8 mouse cellular contexts compared by ENCODE assay signal in the genomic region with DNA sequence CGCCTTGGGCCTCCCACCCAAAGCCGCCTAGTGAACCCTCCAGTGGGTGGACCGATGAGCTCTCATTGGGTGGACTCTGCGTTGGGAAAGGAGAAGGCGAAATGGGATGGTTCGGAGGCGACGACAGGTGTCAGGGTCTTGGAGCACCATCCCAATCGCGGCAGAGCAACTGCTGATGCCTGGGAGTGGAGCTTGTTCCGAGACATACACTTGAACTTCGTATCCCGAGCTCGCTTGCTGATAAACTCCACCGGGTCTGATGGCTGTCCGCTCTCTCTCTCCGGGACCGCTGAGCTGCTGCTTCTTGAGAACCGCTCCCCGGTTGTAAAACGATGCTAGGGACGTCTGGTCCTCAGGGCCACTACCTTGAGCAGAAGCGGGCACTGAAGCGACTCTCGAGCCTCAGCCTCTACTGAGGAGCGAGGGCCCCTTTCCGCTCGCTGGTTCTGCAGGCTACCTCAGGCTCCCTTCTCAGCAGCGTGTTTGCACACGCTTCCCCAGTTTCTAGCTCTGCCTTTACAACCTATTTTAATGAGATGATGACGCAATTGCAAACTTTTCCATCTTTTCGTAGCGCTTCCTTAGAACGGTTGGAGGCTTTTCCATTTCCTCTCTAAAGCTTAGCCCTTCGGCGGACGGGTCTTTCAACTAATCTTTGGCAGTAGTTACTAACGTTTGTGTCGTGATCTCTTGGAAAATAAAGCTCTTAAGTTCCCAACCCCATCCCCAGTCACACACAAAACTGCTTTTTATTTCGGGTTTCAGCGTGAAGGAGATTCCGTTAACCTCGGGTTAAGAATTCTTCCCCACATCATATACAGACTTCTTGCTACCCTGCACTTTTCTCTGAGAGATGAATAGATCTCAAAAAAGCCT. TPM values are rescaled to one million over a fixed set of nuclear protein-coding genes. Genes with fewer than 3 reads are reported as not detected.
A peak's percentile ranks its signal among the peaks of the same experiment; 100 is the strongest.
DNase-seq lines count a peak whose midpoint lies in the region; ATAC-seq and TF ChIP-seq lines count a peak whose summit lies in the region.

No protein-coding gene starts in this region.

- peak overlapping the region; percentile 70 for H3K9ac ChIP-seq in kidney, embryonic 15.5 days
- H3K9ac ChIP-seq in embryonic facial prominence, embryonic 15.5 days, result peak overlapping the region; percentile 39
- H3K9ac ChIP-seq in lung, embryonic 14.5 days, result peak overlapping the region; percentile 58

- peak overlapping the region; percentile 100 for H3K27ac ChIP-seq in kidney, embryonic 15.5 days
- peak overlapping the region; percentile 98 for H3K27ac ChIP-seq in embryonic facial prominence, embryonic 15.5 days (replicated peaks)
- H3K27ac ChIP-seq in lung, embryonic 14.5 days (ENCODE audit: low read depth), result peak overlapping the region; percentile 97

- TF ChIP-seq CTCF in lung, embryonic 14.5 days (IDR thresholded peaks at IDR 0.05; ENCODE audit: low read depth), result no peak

- H3K36me3 ChIP-seq in kidney, embryonic 15.5 days, result no peaks in the 10 kb centered on the region
- no peaks in the 10 kb centered on the region for H3K36me3 ChIP-seq in embryonic facial prominence, embryonic 15.5 days
- no peaks in the 10 kb centered on the region for H3K36me3 ChIP-seq in lung, embryonic 14.5 days (ENCODE audit: insufficient read depth)

- peaks cover 26% of the 10 kb centered on the region for H3K4me1 ChIP-seq in kidney, embryonic 15.5 days
- peaks cover 26% of the 10 kb centered on the region for H3K4me1 ChIP-seq in embryonic facial prominence, embryonic 15.5 days
- H3K4me1 ChIP-seq in lung, embryonic 14.5 days (ENCODE audit: insufficient read depth), result peaks cover 5% of the 10 kb centered on the region; the same call in 1 of the 2 replicates

- H3K4me2 ChIP-seq in kidney, embryonic 15.5 days, result peak overlapping the region; percentile 91
- peak overlapping the region; percentile 93 for H3K4me2 ChIP-seq in embryonic facial prominence, embryonic 15.5 days (replicated peaks)
- H3K4me2 ChIP-seq in lung, embryonic 14.5 days, result peak overlapping the region; percentile 94

- H3K9me3 ChIP-seq in kidney, embryonic 15.5 days (replicated peaks), result no peaks in the 10 kb centered on the region
- H3K9me3 ChIP-seq in embryonic facial prominence, embryonic 15.5 days (replicated peaks), result no peaks in the 10 kb centered on the region
- no peaks in the 10 kb centered on the region for H3K9me3 ChIP-seq in lung, embryonic 14.5 days (ENCODE audit: low read depth, low read length)

- H3K27me3 ChIP-seq in kidney, embryonic 15.5 days, result no peaks in the 10 kb centered on the region
- no peaks in the 10 kb centered on the region for H3K27me3 ChIP-seq in embryonic facial prominence, embryonic 15.5 days
- no peaks in the 10 kb centered on the region for H3K27me3 ChIP-seq in lung, embryonic 14.5 days (ENCODE audit: insufficient read depth, low read length)

- no peak for DNase-seq in kidney, adult 9 months
- peak; percentile 47 for DNase-seq in MN1 (ENCODE audit: low spot score)
- DNase-seq in lung, embryonic 14.5 days, result peak; percentile 67
- DNase-seq in right cerebral cortex, postnatal 14 days, result peak; percentile 34
- no peak for DNase-seq in c-Kit-positive CD71-positive TER-119-positive erythroid progenitor cells, embryonic 14.5 days (ENCODE audit: low spot score)

- WGBS in kidney, embryonic 15.5 days, result 1% methylated on average over 43 of the region's 43 CpGs
- WGBS in embryonic facial prominence, embryonic 15.5 days, result 1% methylated on average over 43 of the region's 43 CpGs
- 2% methylated on average over 43 of the region's 43 CpGs for WGBS in lung, embryonic 14.5 days

- peak overlapping the region; percentile 93 for H3K4me3 ChIP-seq in kidney, embryonic 15.5 days (replicated peaks)
- H3K4me3 ChIP-seq in embryonic facial prominence, embryonic 15.5 days (replicated peaks), result peak overlapping the region; percentile 93
- H3K4me3 ChIP-seq in lung, embryonic 14.5 days (ENCODE audit: low read depth, low read length), result peak overlapping the region; percentile 86

- no peak for ATAC-seq in kidney, embryonic 15.5 days (replicated peaks; ENCODE audit: low FRiP score)
- no peak for ATAC-seq in embryonic facial prominence, embryonic 15.5 days (ENCODE audit: insufficient number of reproducible peaks, low FRiP score, low TSS enrichment, low read depth)
- peak; percentile 7 for ATAC-seq in inflammation-experienced regulatory T-cells, adult 6 months
- ATAC-seq in lung, embryonic 14.5 days (ENCODE audit: insufficient read depth), result peak; percentile 3; the same call in 1 of the 2 replicates

RNA-seq across cellular contexts. Expression of a gene that starts 1.1 kb away (rescaled TPM):
- polyA plus RNA-seq in kidney, embryonic 15.5 days (2015; fragmentation: Nextera tagmentation; extraction: Ambion mirVana), result 13.7 and 14.3 TPM in 2 replicates
- polyA plus RNA-seq in embryonic facial prominence, embryonic 15.5 days (2015; fragmentation: Nextera tagmentation; extraction: Ambion mirVana), result 17.3 and 19.5 TPM in 2 replicates
- polyA plus RNA-seq in inflammation-experienced regulatory T-cells, adult 6 months (2017; shearing (Covaris generic)), result 10 to 100 TPM in 2 of 3 experiments, 1 to 10 TPM in 1; 4.6 to 14.1 (median 12.4) TPM
- 12.1 and 13.0 TPM in 2 replicates for polyA plus RNA-seq in lung, embryonic 14.5 days (2014; fragmentation: Nextera tagmentation; extraction: Ambion mirVana)

RNA-seq across cellular contexts. Expression of a gene that starts 13.7 kb away (rescaled TPM):
- 12.3 and 14.4 TPM in 2 replicates for polyA plus RNA-seq in kidney, embryonic 15.5 days (2015; fragmentation: Nextera tagmentation; extraction: Ambion mirVana)
- 10.2 and 11.3 TPM in 2 replicates for polyA plus RNA-seq in embryonic facial prominence, embryonic 15.5 days (2015; fragmentation: Nextera tagmentation; extraction: Ambion mirVana)
- polyA plus RNA-seq in inflammation-experienced regulatory T-cells, adult 6 months (2017; shearing (Covaris generic)), result 10 to 100 TPM in 1 of 3 experiments, 1 to 10 TPM in 2; 6.7 to 10.7 (median 7.2) TPM
- 15.1 and 15.2 TPM in 2 replicates for polyA plus RNA-seq in lung, embryonic 14.5 days (2014; fragmentation: Nextera tagmentation; extraction: Ambion mirVana)

Comparison
In these comparisons a context has a peak if more than half of its experiments do, and no peak if none do; other contexts are left out.
1. ATAC-seq: peak in inflammation-experienced regulatory T-cells, adult 6 months (single experiment) and lung, embryonic 14.5 days (single experiment); none in kidney, embryonic 15.5 days (single experiment) and embryonic facial prominence, embryonic 15.5 days (single experiment).
2. DNase-seq: peak in MN1 (single experiment), lung, embryonic 14.5 days (single experiment) and right cerebral cortex, postnatal 14 days (single experiment); none in kidney, adult 9 months (single experiment) and c-Kit-positive CD71-positive TER-119-positive erythroid progenitor cells, embryonic 14.5 days (single experiment).
3. Peak in every context shown above with its lines, with median percentiles within 50 percentile points of each other: H3K27ac ChIP-seq, H3K4me2 ChIP-seq, H3K4me3 ChIP-seq and H3K9ac ChIP-seq.